Mouse (Mus musculus): ENCODE measurements around the gene Tnfrsf18. TPM values are rescaled to one million over a fixed set of nuclear protein-coding genes. Genes with fewer than 3 reads are reported as not detected.

The Tnfrsf18 gene
- polyA plus RNA-seq (2017; shearing (Covaris generic)) = 100 to 1,000 TPM; 603 to 779 (median 637) TPM

- ATAC-seq = no peak
Observed at GRCm38 (mm10) chr4:156026013-156026412, at the start of gene Tnfrsf18. Gene Tnfrsf18 (plus strand): TSS chr4:156026164.

- ATAC-seq = no peak
Observed at GRCm38 (mm10) chr4:155981436-155982082, 44.4 kb upstream of the Tnfrsf18 start.

- no peak for ATAC-seq
Observed at GRCm38 (mm10) chr4:155983788-155984187, 42.2 kb upstream of the Tnfrsf18 start.

- ATAC-seq = no peak
Observed at GRCm38 (mm10) chr4:155991211-155991907, 34.6 kb upstream of the Tnfrsf18 start.

GRCm38 (mm10) chr4:155991908-155992230, 34.1 kb upstream of the Tnfrsf18 start:
- ATAC-seq = no peak

- ATAC-seq = peak; percentile 79
Observed at GRCm38 (mm10) chr4:155992241-155992905, 33.6 kb upstream of the Tnfrsf18 start, which contains the start of the genes B3galt6 and Sdf4. Gene B3galt6 (minus strand): TSS chr4:155992649. Gene Sdf4 (plus strand): TSS chr4:155992872.

- peak; percentile 86 for ATAC-seq
Observed at GRCm38 (mm10) chr4:155992906-155993547, 32.9 kb upstream of the Tnfrsf18 start.

- ATAC-seq = no peak
Observed at GRCm38 (mm10) chr4:155993606-155994005, 32.4 kb upstream of the Tnfrsf18 start.

GRCm38 (mm10) chr4:156004109-156004508, 21.9 kb upstream of the Tnfrsf18 start:
- ATAC-seq = peak; percentile 89

- peak; percentile 41 for ATAC-seq
Observed at GRCm38 (mm10) chr4:156008369-156008768, 17.6 kb upstream of the Tnfrsf18 start.

GRCm38 (mm10) chr4:156013637-156014036, 12.3 kb upstream of the Tnfrsf18 start, which contains the start of gene Tnfrsf4:
Gene Tnfrsf4 (plus strand): TSS chr4:156013843.
- peak; percentile 83 for ATAC-seq

GRCm38 (mm10) chr4:156014436-156014835, 11.5 kb upstream of the Tnfrsf18 start:
- ATAC-seq = no peak

GRCm38 (mm10) chr4:156019771-156020170, 6.2 kb upstream of the Tnfrsf18 start:
- no peak for ATAC-seq

GRCm38 (mm10) chr4:156021381-156021780, 4.6 kb upstream of the Tnfrsf18 start:
- peak; percentile 46 for ATAC-seq

GRCm38 (mm10) chr4:156021942-156022419, 4.0 kb upstream of the Tnfrsf18 start:
- peak; percentile 83 for ATAC-seq

GRCm38 (mm10) chr4:156023520-156023919, 2.4 kb upstream of the Tnfrsf18 start:
- no peak for ATAC-seq

GRCm38 (mm10) chr4:156024184-156024583, 1.8 kb upstream of the Tnfrsf18 start:
- ATAC-seq = no peak

GRCm38 (mm10) chr4:156028580-156028979, 2.6 kb downstream of the Tnfrsf18 start:
- ATAC-seq = no peak

- ATAC-seq = peak; percentile 48
Observed at GRCm38 (mm10) chr4:156030651-156031118, 4.7 kb downstream of the Tnfrsf18 start.

- no peak for ATAC-seq
Observed at GRCm38 (mm10) chr4:156031255-156031592, 5.3 kb downstream of the Tnfrsf18 start.

- ATAC-seq = peak; percentile 38
Observed at GRCm38 (mm10) chr4:156031593-156032391, 5.8 kb downstream of the Tnfrsf18 start.

- peak; percentile 12 for ATAC-seq
Observed at GRCm38 (mm10) chr4:156032856-156033255, 6.9 kb downstream of the Tnfrsf18 start.
